In the genomic region with DNA sequence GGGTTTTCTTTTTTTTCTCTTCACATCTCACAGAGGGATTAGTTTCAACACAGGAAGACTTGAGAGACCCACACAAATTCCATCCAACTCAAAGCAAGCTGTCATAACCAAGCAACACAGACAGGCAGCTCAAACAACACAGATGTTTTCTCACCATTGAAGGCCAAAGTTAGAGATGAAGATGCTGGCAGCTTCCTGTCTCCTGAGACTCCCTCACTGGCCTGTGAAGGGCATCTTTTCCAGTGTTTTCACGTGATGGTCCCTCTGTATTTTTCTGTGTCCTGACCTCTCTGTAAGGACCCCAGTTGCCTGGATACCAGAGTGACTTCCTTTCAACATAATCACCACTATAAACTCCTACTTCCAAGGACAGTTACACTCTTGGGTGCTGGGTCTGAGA, we compare ENCODE assay signal across 14 mouse cellular contexts.
DNase-seq lines count a peak whose midpoint lies in the region; ATAC-seq lines count a peak whose summit lies in the region.
"Had no signal": no experiment of that assay in that cellular context is flagged by ENCODE, and none has a peak within 500 bp of the region (broad histone marks: within the 10 kb centered on the region; RNA-seq: fewer than 3 reads in every experiment).

No protein-coding gene starts in this region.

- DNase-seq in heart, adult 11 months, result peak; percentile 98
- DNase-seq in heart, embryonic 10.5 days (ENCODE audit: low spot score), result no peak
- DNase-seq in midbrain, embryonic 11.5 days (ENCODE audit: low spot score, missing footprints), result no peak
- peak; percentile 53 to 61 for DNase-seq in heart, postnatal 14 days
- peak; percentile 48 for DNase-seq in skeletal muscle tissue, adult 2 months (ENCODE audit: low read depth, low spot score)
- no peak for DNase-seq in adrenal gland, postnatal 4 days (ENCODE audit: low spot score in 2 of 2)
- no peak for DNase-seq in kidney, postnatal 14 days
- DNase-seq: adrenal gland, adult 8-10 months; cerebellum, postnatal 36 days; kidney, adult 9 months; liver, embryonic 13.5 days; lung, postnatal 14 days had no signal

- H3K4me3 ChIP-seq in heart, embryonic 10.5 days, result no peak overlapping the region
- no peak overlapping the region for H3K4me3 ChIP-seq in midbrain, embryonic 15.5 days
- H3K4me3 ChIP-seq in midbrain, embryonic 11.5 days (ENCODE audit: low read depth, low read length), result no peak overlapping the region
- H3K4me3 ChIP-seq: embryonic facial prominence, embryonic 12.5 days; liver, embryonic 13.5 days had no signal

- intact Hi-C loops in heart, postnatal 14 days (cut with DNase I), result no loop called here

- no peak overlapping the region for H3K4me2 ChIP-seq in midbrain, embryonic 15.5 days
- H3K4me2 ChIP-seq in midbrain, embryonic 11.5 days, result no peak overlapping the region
- H3K4me2 ChIP-seq: embryonic facial prominence, embryonic 12.5 days; liver, embryonic 13.5 days had no signal

- 38% methylated on average over 1 of the region's 1 CpGs for WGBS in heart, embryonic 10.5 days
- 40% methylated on average over 1 of the region's 1 CpGs for WGBS in midbrain, embryonic 15.5 days
- WGBS in midbrain, embryonic 11.5 days, result 25% methylated on average over 1 of the region's 1 CpGs

- ATAC-seq in midbrain, embryonic 15.5 days (replicated peaks), result no peak
- no peak for ATAC-seq in midbrain, embryonic 11.5 days (ENCODE audit: low FRiP score)

- no peaks in the 10 kb centered on the region for H3K36me3 ChIP-seq in heart, embryonic 10.5 days
- no peaks in the 10 kb centered on the region for H3K36me3 ChIP-seq in midbrain, embryonic 15.5 days (replicated peaks)
- H3K36me3 ChIP-seq in midbrain, embryonic 11.5 days (ENCODE audit: control insufficient read depth, insufficient read depth, low read length), result no peaks in the 10 kb centered on the region
- H3K36me3 ChIP-seq: embryonic facial prominence, embryonic 12.5 days; liver, embryonic 13.5 days had no signal

- H3K9me3 ChIP-seq in heart, embryonic 10.5 days, result no peaks in the 10 kb centered on the region
- no peaks in the 10 kb centered on the region for H3K9me3 ChIP-seq in midbrain, embryonic 15.5 days
- H3K9me3 ChIP-seq in midbrain, embryonic 11.5 days (ENCODE audit: control insufficient read depth, low read length), result no peaks in the 10 kb centered on the region
- H3K9me3 ChIP-seq: embryonic facial prominence, embryonic 12.5 days; liver, embryonic 13.5 days had no signal

- no peak overlapping the region for H3K9ac ChIP-seq in midbrain, embryonic 15.5 days
- H3K9ac ChIP-seq in midbrain, embryonic 11.5 days (ENCODE audit: low read length), result no peak overlapping the region
- H3K9ac ChIP-seq: embryonic facial prominence, embryonic 12.5 days; liver, embryonic 13.5 days had no signal

- H3K27me3 ChIP-seq in heart, embryonic 10.5 days (ENCODE audit: insufficient read depth, poor library complexity, severe bottlenecking), result no peaks in the 10 kb centered on the region
- H3K27me3 ChIP-seq in midbrain, embryonic 15.5 days (replicated peaks), result no peaks in the 10 kb centered on the region
- no peaks in the 10 kb centered on the region for H3K27me3 ChIP-seq in midbrain, embryonic 11.5 days (ENCODE audit: control insufficient read depth, insufficient read depth, low read length)
- H3K27me3 ChIP-seq: embryonic facial prominence, embryonic 12.5 days; liver, embryonic 13.5 days had no signal

- peaks cover 2% of the 10 kb centered on the region; the same call in 1 of the 2 replicates for H3K4me1 ChIP-seq in heart, embryonic 10.5 days
- peaks cover 5% of the 10 kb centered on the region; the same call in 1 of the 2 replicates for H3K4me1 ChIP-seq in midbrain, embryonic 15.5 days
- peaks cover 16% of the 10 kb centered on the region for H3K4me1 ChIP-seq in midbrain, embryonic 11.5 days (ENCODE audit: control insufficient read depth, insufficient read depth, low read length)
- H3K4me1 ChIP-seq: embryonic facial prominence, embryonic 12.5 days; liver, embryonic 13.5 days had no signal

- H3K27ac ChIP-seq in heart, embryonic 10.5 days, result no peak overlapping the region
- 0 out of 2 replicates have a peak overlapping the region, but pooled peaks have one; percentile 11 for H3K27ac ChIP-seq in midbrain, embryonic 15.5 days
- no peak overlapping the region for H3K27ac ChIP-seq in midbrain, embryonic 11.5 days (ENCODE audit: low read depth, low read length)
- H3K27ac ChIP-seq: embryonic facial prominence, embryonic 12.5 days; liver, embryonic 13.5 days had no signal

Comparison
In these comparisons a context has a peak if more than half of its experiments do, and no peak if none do; other contexts are left out.
1. DNase-seq: peak in heart, adult 11 months (single experiment), heart, postnatal 14 days (2 of 2) and skeletal muscle tissue, adult 2 months (single experiment); none in heart, embryonic 10.5 days (single experiment), midbrain, embryonic 11.5 days (single experiment), adrenal gland, postnatal 4 days (0 of 2) and kidney, postnatal 14 days (single experiment).